Mouse (Mus musculus) ovary, postnatal 10 days (tissue): Measurements from ENCODE around the gene Mcrip2.

ENCODE experiments used
- DNase-seq: peaks from one replicate; pipeline ENCODE4 v3.0.0; 2022; ENCODE audit warnings: low spot score

Gene Mcrip2

DNA sequence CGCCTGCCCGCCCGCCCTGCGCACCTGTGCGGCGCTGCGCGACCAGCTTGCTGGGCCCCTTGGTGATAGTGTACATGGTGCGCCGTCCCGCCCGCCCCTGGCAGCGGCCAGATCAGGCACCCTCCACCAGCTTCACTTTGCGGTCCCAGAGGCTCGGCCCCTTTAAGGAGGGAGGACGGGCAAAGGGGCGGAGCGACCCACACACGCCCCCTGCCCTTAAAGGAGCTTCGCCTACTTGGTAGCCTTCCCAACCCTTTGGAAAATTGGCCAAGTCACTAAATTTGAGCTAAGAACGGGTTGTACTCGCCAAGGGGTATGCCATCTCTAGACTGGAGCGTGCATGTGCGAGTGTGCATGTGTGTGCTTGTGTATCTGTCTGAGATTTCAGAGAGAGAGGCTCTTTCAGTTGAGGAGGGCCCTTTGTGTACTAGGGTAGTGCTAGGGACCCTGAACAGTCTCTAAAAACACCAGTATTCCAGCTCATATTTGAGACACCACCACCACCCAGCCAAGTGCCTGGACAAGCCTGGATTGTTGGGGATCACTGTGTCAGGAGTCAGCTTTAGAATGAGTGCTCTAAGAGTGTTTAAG lies at the start of gene Mcrip2:
Gene Mcrip2, minus strand, starts transcription at position 164 of the 591 bp plus-strand sequence.
- DNase-seq: peak; percentile 56

DNA sequence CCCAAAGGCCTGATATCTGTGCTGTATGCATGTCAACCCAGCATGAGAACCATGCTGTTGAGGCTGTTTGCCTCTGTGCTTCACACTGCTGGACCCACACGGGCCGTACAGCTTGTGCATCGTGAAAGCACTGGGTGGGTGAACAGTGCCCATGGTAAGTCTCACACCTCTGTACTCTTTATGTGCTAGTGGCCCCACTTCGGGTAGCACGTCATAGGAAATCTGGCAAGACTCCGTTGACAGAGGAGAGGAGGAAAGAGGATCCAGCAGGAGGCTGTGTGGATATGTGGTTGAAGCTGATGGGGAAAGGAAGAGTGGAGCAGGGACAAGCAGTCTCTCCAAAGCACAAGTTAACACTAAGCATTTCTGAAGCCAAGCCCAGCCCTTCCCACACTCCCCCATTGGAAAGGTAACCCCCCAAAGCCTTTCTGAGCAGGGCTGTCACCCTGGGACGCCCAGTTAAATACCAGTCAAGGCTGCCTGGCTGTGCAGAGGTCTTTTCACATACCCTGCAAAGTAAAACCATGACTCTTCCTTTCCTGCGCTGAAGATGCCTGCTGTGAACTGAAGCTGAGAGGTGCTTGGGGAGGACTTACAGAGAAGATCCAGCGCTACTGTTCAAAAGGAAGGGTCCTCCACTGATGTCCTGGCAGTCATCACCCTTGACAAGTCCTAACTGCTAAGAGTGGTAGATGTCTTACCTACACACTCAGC lies 49.6 kb upstream of the Mcrip2 start:
- DNase-seq: no peak

DNA sequence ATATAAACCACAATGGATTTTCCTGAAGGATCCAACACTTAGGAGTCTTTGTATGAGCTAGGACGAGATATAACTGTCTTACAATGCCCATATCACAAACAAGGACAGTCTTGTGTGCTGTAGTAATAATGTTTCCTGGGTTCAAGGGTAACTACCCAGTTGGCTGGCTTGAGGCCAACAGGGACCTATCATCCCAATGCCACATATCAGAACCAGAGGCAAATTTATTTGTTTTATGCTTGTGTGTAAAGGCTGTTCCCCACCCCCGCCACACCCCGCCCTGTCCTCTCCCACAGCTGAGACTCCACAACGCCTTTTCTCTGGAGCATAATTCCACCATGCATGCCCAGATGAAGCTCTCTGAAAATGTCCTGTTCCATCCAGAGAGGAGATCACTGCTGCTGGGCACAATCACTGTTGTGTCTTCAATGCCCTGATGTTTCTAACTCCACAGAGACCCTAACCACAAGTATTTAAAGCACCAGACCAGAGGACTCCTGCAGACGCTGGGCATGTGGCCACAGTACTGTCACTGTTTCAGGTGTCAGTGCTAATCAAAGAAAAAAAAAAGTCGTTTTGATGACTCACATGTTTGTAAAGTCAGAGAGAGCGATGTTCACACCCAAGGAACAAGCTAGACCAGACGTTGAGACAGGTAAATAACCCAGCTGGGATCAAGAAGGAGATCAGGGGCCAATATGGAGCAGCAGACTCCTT lies 48.5 kb upstream of the Mcrip2 start:
- DNase-seq: no peak

DNA sequence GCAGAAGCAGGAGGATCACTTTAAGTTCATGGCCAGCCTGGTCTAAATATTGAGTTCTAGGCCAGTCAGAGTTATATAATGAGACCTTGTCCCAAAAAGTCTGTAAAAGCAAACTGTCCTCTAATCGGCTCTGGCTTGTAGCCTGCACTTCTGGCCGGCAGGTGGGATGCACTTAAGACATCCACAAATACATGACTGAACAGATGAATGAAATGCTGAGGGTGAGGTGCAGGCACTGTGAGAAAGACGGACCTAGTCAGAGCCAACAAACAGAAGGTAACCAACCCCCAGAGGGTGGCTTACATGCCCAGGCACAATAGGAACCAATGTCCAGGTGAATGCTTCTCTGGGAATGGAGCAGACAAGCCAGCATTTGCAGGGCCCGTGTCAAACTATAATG lies 45.7 kb upstream of the Mcrip2 start:
- DNase-seq: no peak

DNA sequence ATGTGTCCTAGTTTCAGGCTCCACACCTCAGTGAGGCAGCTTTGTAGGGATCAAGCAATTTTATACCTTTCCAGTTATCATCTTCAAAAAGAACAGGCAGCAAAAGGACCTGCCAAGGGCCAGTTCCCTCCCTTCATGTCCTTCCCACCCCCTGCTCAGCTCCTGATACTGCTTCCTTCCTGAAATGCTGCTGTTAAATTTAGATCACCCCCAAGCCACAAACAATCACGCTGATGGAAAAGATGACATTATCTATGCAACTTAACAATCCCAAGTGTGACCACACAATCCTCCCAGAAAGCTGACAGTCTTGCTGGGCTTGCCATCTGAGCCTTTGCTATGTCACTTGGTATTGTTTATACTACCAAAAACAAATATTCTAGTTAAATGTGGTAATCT lies 45.3 kb upstream of the Mcrip2 start:
- no peak for DNase-seq

DNA sequence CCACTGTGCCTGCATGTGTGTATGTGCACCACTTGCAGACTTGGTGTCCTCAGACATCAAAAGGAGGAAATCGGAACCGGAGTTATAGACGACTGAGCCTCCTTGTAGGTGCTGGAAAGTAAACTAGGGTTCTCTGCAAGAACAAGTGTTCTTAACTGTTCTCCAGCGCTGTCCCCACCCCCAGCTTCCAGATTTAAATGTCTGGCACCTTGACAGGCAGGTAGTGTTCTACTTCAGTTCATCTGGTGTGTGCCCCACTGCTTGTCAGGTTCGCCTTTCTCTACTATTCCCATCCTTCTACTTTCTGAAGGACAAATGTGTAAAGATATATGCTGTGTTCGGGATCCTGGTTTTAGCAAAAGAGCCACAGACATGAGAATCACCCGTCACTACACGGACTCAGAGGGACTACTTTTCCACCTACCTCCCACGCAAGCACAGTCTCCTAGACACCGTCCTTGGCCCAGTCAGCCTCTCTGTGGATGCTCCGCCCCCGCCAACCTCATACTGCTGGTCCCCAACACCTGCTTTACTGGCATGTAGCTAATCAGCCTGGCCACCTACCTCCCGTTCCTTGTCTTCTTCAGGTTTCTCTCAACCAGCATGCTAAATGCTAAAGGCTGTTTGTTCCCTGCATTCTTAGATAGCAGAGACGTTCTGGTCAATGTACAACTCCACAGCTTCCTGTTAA lies 44.8 kb upstream of the Mcrip2 start:
- no peak for DNase-seq

DNA sequence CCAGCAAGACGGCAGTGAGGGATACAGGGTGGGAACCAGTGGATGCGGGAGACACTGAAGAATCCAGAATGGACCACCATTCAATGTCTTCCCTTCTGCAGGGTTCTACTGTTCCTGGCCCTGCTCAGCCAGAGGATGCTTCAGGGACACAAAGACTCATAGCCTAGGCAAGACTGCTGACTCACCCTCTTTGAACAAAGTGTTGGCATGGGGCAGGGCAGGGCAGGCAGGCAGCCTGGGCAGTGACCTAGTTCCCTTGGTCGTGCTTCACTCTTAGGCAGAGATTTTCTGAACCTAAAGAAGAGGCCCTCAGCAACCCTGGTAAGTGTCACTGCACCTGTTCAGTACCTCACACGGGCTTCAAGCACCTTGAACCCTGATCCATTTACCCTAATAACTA lies 43.3 kb upstream of the Mcrip2 start:
- no peak for DNase-seq

DNA sequence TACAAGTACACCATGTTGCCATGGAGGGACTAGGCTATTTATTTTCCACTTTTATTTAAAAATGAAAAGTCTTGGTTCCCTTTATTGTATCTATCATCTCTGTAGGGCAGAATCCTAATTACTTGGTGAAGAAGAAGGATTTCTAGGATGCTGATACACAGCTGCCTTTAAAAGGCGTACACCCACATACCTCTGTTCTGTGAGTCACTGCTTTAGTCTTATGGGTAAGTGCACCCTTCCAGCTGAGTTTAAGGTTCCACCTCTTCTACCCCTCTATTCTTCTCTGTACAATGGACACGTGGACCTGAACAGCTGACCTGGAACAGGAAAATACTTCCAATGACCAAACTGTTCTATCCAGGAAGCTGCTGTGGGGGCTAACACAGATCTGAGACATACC lies 39.1 kb upstream of the Mcrip2 start:
- DNase-seq: no peak

DNA sequence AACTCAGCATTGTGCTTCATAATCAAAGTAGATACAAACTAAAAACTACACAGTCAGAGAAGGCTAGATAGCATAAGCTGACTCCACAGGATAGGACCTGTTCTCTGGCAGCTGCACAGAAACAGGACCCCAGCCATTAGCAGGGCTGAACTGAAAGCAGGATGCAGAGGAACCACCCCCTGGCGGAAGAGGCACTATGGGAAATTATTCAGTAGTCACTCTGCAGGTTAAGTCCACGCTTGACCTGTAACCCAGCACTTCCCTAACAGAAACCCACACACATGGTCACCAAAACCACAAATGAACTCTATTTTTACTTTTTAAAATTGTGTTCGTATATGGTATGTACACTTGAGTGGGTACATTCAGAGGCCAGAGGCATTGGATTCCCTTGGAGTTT lies 34.5 kb upstream of the Mcrip2 start:
- no peak for DNase-seq

DNA sequence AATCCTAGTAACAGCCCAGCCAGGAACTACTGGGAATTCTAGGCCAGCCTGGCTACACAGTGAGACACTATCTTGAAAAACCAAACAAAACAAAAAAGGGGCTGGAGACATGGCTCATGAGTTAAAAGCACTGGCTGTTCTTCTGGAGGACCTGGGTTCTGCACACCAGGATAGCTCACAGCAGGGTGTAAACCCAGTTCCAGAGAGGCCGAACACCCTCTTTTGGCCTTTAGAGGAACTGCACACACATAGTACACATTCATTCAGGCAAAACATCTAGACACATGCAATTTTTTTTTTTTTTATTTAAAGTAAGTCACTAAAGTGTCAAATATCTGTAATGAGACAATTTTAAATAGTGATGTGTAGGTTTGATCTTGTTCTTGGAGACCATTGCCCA lies 31.6 kb upstream of the Mcrip2 start:
- DNase-seq: no peak

DNA sequence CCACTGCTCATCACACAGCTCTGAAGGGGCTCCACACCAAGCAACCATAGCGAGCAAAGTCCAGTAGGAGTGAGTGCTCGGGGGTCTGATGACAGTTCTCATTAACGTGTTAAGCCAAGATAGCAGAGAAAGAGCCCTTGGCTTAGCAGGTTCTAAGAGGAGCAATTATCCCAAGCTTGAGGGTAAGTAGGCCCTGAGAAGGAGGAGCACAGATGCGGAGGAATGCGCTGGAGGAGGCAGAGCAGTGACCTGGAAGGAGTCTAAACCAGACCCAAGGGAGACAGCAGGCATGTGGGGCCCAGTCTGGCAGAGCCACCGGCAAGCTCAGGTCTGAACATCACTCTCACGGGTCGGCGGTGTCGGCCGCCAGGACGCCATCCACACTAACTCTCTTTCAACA lies 27.3 kb upstream of the Mcrip2 start:
- DNase-seq: no peak

DNA sequence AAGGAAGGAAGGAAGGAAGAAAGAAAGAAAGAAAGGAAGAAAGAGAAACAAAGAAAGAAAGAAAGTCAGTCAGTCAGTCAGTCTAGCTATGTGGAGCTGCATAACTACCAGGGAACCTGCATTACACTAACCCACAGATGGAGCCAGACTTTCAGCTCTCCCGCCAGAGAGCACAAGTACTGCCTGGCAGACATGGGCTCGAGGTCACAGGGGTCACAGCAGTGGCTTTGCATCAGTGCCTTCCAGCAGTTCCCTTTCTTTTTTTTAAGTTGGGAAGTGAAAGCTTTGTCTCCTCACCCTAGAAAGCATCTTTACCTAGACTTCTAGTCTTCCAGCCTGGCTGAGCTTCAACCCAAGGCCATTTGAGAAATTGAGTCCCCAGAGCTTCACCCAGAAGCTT lies 26.9 kb upstream of the Mcrip2 start:
- DNase-seq: no peak

DNA sequence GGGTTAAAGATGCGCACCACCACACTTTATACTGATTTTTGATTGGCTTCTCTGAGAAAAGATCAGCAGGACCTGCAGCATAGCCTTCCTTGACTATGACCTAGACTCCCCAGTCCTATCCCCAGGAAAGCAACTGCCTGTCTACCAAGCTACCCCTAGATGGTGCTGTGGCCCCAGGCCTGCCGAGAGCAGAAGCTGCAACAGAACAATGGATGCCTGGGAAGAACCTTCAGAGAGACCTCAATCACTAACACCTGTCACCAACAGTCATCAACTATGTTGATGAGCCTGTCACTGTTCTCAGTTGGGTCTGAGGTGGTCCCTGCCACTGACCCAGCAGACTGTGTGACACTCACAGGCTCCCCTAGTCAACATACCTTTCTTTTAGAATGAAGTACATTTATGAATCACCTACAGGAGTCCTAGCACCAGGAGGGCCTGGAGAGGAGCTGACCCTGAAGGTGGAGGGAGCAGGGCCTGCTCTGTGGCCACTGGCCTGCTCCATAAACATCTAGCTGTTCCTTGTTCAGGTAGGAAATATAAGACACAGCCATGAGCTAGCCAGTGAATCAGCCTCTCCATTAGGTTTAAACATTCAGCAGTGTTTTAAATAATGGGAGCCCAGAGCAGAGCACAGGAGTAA lies 25.5 kb upstream of the Mcrip2 start:
- DNase-seq: peak; percentile 29

DNA sequence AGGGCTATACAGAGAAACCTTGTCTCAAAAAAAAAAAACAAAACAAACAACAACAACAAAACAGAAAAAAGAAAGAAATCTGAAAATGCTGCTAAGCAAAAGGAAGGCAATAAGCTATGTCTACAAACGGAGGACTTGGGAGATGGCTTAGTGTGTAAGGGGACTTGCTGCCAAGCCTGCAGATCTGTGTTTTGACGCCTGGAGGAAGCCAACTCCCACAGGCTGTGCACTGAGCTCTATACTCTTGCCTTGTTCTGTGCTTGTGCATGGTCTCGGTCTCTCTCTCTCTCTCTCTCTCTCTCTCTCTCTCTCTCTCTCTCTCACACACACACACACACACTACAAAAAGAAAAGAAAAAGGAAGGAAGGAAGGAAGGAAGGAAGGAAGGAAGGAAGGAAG lies 20.3 kb upstream of the Mcrip2 start:
- DNase-seq: no peak

DNA sequence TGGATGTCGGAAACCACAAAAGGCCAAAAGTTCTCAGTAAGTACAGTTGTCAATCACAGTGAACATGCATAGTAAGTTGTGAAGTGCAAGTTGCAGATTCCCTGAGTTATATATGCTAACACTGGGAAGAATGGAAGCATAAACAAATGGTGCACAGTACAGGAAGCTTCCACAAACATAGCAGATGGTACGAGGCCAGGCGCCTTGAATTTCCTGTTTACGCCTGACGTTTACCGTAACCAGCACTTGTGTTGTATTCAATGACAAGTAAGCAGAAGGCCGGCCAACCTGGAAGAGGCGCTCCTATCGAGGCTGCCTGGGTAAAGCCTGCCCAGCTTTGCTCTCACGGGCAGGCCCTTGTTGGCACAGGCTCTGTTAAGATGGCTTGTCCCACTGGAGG lies 18.9 kb upstream of the Mcrip2 start:
- DNase-seq: no peak

DNA sequence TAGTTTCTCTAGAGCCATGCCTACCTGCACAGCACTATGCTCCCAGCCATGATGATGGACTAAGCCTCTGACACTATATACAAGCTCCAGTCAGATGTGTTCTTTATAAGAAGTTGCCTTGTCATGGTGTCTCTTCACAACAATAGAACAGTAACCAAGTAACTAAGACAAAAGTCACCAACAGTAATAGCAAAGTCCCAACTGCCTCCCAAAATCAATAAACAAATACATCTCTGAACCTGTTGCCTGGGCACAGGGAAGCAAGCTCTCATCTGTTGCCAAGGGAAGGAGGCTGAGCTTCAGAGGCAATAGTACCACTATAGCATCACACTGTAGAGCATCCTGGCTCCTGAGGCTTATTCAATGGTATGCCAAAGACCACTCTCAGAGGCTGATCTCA lies 18.2 kb upstream of the Mcrip2 start:
- DNase-seq: no peak

DNA sequence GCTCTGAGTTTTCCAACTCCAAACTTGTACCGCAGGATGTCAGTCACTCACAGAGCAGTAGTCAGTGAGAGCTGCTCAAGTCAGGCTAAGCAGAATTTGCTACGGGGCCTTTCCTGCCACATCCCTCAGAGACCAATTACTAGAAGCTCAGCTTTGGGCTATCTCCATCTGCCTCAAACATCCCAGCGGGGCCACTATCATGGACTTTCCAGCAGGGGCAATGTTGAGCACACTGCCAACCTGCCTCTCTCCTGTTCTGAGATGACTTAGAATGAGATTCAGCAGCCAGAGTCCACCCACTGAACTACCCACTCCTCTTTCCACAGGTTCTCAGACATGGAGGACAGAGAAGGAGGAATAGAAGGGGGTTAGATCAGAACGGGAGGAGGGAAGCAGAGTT lies 17.1 kb upstream of the Mcrip2 start:
- no peak for DNase-seq

DNA sequence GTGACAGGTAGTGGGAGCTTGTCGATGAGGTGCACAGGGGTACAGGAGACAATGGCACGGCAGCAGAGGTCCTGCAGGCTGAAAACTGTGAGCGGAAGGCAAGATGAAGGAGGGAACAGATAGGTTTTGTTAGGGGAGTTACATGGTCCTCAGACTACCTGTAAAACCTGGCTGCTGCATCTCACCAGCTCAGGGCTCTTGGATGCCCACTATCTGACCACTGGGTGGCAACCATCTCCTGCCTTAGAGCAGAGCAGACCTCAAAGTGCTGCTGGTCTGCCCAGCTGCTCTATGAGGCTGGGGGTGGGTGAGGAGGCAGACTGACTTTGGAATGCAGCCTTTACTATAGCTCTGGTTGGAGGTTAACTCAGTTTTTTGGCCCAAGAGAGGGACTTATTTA lies 15.3 kb upstream of the Mcrip2 start:
- DNase-seq: no peak

DNA sequence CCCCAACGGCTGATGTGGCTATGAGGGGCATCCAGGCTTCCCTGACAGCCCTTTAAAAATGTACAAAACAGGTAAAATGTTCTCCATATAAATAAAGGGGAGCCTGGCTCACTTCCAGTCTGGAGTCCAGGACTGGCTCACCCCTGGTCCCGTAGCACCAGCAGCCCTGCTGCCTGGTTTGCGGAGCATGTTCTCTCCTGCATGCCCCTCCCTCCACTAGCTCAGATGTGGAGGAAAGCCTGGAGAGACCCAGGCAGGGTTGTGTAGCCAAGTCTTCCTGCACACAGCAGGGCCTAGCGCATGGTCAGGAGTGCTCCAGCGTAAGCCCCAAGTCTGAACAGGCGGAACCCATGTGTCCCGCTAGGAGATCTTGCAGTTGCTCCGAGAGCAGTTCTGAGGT lies 14.7 kb upstream of the Mcrip2 start:
- no peak for DNase-seq

DNA sequence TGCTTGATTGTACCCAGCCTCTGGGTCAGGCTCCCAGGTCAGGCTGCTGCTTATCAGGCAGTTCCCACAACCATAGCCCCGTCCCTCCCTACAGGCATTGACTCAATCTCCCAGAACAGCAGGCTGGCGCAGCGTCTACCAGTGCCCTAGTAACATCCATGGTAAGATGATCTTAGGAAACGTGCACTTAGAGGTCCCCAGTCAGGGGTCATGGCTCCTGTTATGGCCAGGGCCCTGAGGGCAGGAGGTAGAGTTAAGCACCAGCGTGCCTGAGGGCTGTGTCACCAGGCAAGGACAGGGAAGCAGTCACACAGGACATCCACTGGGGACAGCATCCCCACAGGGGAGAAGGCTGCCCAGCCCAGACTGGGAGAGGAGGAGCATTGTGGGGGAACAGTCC lies 13.7 kb upstream of the Mcrip2 start:
- DNase-seq: no peak

DNA sequence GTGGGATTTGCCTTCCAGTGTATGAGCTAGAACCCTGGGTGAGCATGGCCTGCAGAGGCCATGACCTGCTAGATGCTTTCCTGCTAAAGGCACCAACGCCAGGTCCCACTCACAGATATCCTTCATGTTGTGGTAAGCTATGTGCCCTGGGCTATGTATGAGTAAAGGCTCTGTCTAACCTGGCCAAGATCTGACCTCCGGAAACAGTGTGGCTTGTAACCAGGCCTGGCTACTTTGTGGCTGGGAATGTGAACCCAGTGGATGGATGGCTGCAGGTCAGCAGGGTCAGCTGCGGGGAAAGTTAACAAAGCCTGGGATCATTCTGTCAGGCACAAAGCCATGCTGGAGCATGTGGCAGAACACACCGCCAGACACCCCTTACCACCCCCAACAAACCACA lies 13.1 kb upstream of the Mcrip2 start:
- no peak for DNase-seq

DNA sequence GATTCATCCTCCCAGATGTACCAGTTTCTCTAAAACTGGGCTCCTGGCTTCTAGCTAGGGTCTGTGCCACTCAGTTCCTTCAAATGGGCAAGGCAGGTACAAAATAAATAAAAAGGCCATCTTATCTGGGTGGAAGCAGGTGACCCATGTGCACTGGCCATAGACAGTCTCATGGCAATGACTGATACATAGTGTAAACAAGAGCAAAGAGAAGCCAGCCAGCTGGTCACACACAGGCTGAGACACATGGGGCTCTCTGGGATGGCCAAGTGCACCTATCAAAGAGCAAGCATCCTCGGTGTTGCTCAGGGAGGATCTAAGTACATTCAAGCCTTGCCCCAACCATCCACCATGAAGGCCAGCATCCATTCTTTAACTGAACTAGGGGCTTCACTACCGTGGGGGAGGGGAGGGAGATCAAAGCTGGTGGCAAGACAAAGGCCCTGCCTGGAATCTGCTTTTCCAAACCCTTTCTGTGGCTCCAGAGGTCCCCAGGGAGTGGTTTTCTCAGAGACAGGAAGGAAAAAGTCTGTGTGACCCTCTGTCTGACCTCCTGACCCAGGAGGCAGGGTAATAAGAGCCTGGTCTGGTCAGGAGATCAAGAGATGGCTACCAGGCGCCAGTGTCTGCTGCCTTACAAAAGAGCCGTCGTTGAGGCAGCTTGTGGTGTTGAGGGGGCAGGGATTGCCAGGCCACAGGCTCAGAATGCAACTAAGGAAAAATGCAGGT lies 12.5 kb upstream of the Mcrip2 start:
- DNase-seq: no peak
